Mouse (Mus musculus) ES-E14 (cell line): ENCODE data around the gene Tas2r143. TPM values are rescaled to one million over a fixed set of nuclear protein-coding genes. Genes with fewer than 3 reads are reported as not detected.

Experiments used
- DNase-seq: peaks from one replicate; pipeline ENCODE4 v3.0.0-alpha.2; 2013; ENCODE audit warnings: low read depth, low spot score
- H3K27ac ChIP-seq: 2 replicates; pipeline ENCODE4 v1.5.1; 2012; ENCODE audit warnings: low read depth, mild to moderate bottlenecking, low read length, moderate library complexity, mixed read lengths; ENCODE audit not compliant: poor library complexity, insufficient read depth, severe bottlenecking
- H3K36me3 ChIP-seq: 2 replicates; pipeline ENCODE4 v1.6.1; 2012; ENCODE audit warnings: mild to moderate bottlenecking, low read length, moderate library complexity, mixed read lengths; ENCODE audit not compliant: control insufficient read depth, poor library complexity, insufficient read depth, severe bottlenecking
- H3K4me1 ChIP-seq, 2 experiments: fragments of 150-350 bp in 1 of 2; sonication (generic) in 1 of 2; 2 replicates each; pipeline ENCODE4 v1.6.1; 2012; ENCODE audit warnings: low read length in 2 of 2, mild to moderate bottlenecking in 1 of 2, mixed read lengths in 1 of 2; ENCODE audit not compliant: control insufficient read depth in 2 of 2, insufficient read depth in 2 of 2, poor library complexity in 1 of 2
- H3K4me3 ChIP-seq, 2 experiments: fragments of 150-350 bp in 1 of 2; sonication (generic) in 1 of 2; 2 replicates each; pipeline ENCODE4 v1.5.1; 2012; ENCODE audit warnings: low read length in 2 of 2, low read depth in 1 of 2, mild to moderate bottlenecking in 1 of 2, mixed read lengths in 1 of 2; ENCODE audit not compliant: insufficient read depth in 1 of 2, poor library complexity in 1 of 2, severe bottlenecking in 1 of 2
- H3K9ac ChIP-seq: 2 replicates; pipeline ENCODE4 v1.6.1; 2012; ENCODE audit warnings: low read depth, mild to moderate bottlenecking, low read length, mixed read lengths; ENCODE audit not compliant: poor library complexity, insufficient read depth, severe bottlenecking
- H3K9me3 ChIP-seq: fragments of 150-350 bp; sonication (generic); 2 replicates; pipeline ENCODE4 v1.6.1; 2012; ENCODE audit warnings: low read depth, mild to moderate bottlenecking, low read length; ENCODE audit not compliant: control insufficient read depth, insufficient read depth
- CHD2 ChIP-seq: IDR thresholded peaks from 2 replicates; pipeline ENCODE4 v1.6.1; 2014; ENCODE audit warnings: mild to moderate bottlenecking, low read depth, low read length, inconsistent platforms
- HCFC1 ChIP-seq: IDR thresholded peaks from 2 replicates; pipeline ENCODE4 v1.6.1; 2012; ENCODE audit warnings: low read length, inconsistent platforms, borderline replicate concordance; ENCODE audit not compliant: insufficient read depth
- MAFK ChIP-seq: IDR thresholded peaks from 2 replicates; pipeline ENCODE4 v1.6.1; 2014; ENCODE audit warnings: mild to moderate bottlenecking, low read depth, low read length, inconsistent platforms; ENCODE audit not compliant: insufficient read depth
- ZC3H11A ChIP-seq: IDR thresholded peaks from 2 replicates; pipeline ENCODE4 v1.6.1; 2012; ENCODE audit warnings: low read depth, mild to moderate bottlenecking, inconsistent platforms, low read length, borderline replicate concordance
- ZNF384 ChIP-seq: IDR thresholded peaks from 2 replicates; pipeline ENCODE4 v1.6.1; 2012; ENCODE audit warnings: low read depth, low read length, inconsistent platforms
- in situ Hi-C, 2 experiments: fragments of 600-800 bp; cut with MboI; formaldehyde crosslinking; loops; one replicate each; pipeline ENCODE4 v1.15.1; 2025; ENCODE audit warnings: low sequenced_read_pairs in 2 of 2, inconsistent platforms in 1 of 2; ENCODE audit not compliant: unreplicated experiment in 2 of 2
- total RNA-seq: library from RNA; depleted of rRNA; stranded (reverse); fragments of 300-350 nt; gene quantifications from 2 replicates; pipeline ENCODE4 v1.2.3, GENCODE M21; 2012

Tas2r143 gene
- total RNA-seq, 1 experiment = not detected

GRCm38 (mm10) chr6:42353180-42353579 is 46.9 kb upstream of the Tas2r143 start:
- Histone ChIP-seq H3K9me3 (no peaks in the 10 kb centered on the region), H3K9ac (no peak overlapping the region), H3K36me3 (peaks cover 9% of the 10 kb centered on the region; the same call in 1 of the 2 replicates), H3K4me3 (no peak overlapping the region), H3K4me1 (peaks cover 0 to 12% of the 10 kb centered on the region in 2 experiments; a peak in 1 of 4 replicates), H3K27ac (no peak overlapping the region)
- TF ChIP-seq ZNF384 = no peak
- no peak for DNase-seq
- in situ Hi-C loops = no loop called here

- in situ Hi-C loops = no loop called here
- no peak for TF ChIP-seq HCFC1
- no peak for TF ChIP-seq ZNF384
- no peak for TF ChIP-seq CHD2
- no peak for TF ChIP-seq MAFK
- no peak for TF ChIP-seq ZC3H11A
- H3K9me3 ChIP-seq = no peaks in the 10 kb centered on the region
- H3K9ac ChIP-seq = no peak overlapping the region
- H3K36me3 ChIP-seq = peaks cover 15% of the 10 kb centered on the region; the same call in 1 of the 2 replicates
- no peak for DNase-seq
- H3K4me1 ChIP-seq = peaks cover 0 to 12% of the 10 kb centered on the region in 2 experiments; a peak in 1 of 4 replicates
- no peak overlapping the region for H3K4me3 ChIP-seq
- no peak overlapping the region for H3K27ac ChIP-seq
Observed at GRCm38 (mm10) chr6:42354076-42355019, 45.7 kb upstream of the Tas2r143 start.

- H3K9me3 ChIP-seq = no peaks in the 10 kb centered on the region
- no peak for TF ChIP-seq HCFC1
- no peak for TF ChIP-seq CHD2
- TF ChIP-seq MAFK = no peak
- TF ChIP-seq ZNF384 = no peak
- no peak for TF ChIP-seq ZC3H11A
- in situ Hi-C loops = no loop called here
- no peak overlapping the region for H3K9ac ChIP-seq
- H3K27ac ChIP-seq = no peak overlapping the region
- no peak for DNase-seq
- H3K4me3 ChIP-seq = no peak overlapping the region
- H3K4me1 ChIP-seq = peaks cover 0 to 12% of the 10 kb centered on the region in 2 experiments; a peak in 1 of 4 replicates
- peaks cover 17% of the 10 kb centered on the region; the same call in 1 of the 2 replicates for H3K36me3 ChIP-seq
Observed at GRCm38 (mm10) chr6:42355366-42355765, 44.7 kb upstream of the Tas2r143 start.

GRCm38 (mm10) chr6:42355794-42356600 is 44.0 kb upstream of the Tas2r143 start:
- in situ Hi-C loops = no loop called here
- Histone ChIP-seq H3K27ac (no peak overlapping the region), H3K4me3 (no peak overlapping the region), H3K36me3 (peaks cover 17% of the 10 kb centered on the region; the same call in 1 of the 2 replicates), H3K9me3 (no peaks in the 10 kb centered on the region), H3K9ac (no peak overlapping the region), H3K4me1 (peaks cover 0 to 9% of the 10 kb centered on the region in 2 experiments; a peak in 1 of 4 replicates)
- DNase-seq = no peak
- TF ChIP-seq CHD2 (no peak), MAFK (no peak), ZC3H11A (no peak), ZNF384 (no peak), HCFC1 (no peak)
